Mouse (Mus musculus): Measurements from ENCODE around the gene Sun1.

- TF ChIP-seq CTCF (IDR thresholded peaks at IDR 0.05; ENCODE audit: control insufficient read depth, insufficient read depth, insufficient replicate concordance, low read depth, low read length) = no peak
- TF ChIP-seq POLR2A (IDR thresholded peaks at IDR 0.05; ENCODE audit: control insufficient read depth, low read depth, low read length) = no peak
Measured at GRCm38 (mm10) chr5:139215184-139215583, 14.7 kb downstream of the Sun1 start.
